Mouse (Mus musculus): ENCODE measurements at regions not wholly inside any gene's neighbourhood (a gene's known extent, or its start where the extent isn't known, plus 50 kb on each side); places are given as distances from the start of the nearest gene placed in this dataset.
A peak's percentile ranks its signal among the peaks of the same experiment; 100 is the strongest.
"Not testable (repeated sequence)": the region's sequence is repeated elsewhere in the genome, so short reads cannot be mapped to it uniquely, and the experiment has no call there.

GRCm38 (mm10) chr13:72282764-72283163, 319.2 kb upstream of the Irx1 start:
- no peak for DNase-seq

- DNase-seq = no peak
Measured at GRCm38 (mm10) chr13:72283701-72284100, 320.2 kb upstream of the Irx1 start.

GRCm38 (mm10) chr13:72286301-72286700, 322.8 kb upstream of the Irx1 start:
- DNase-seq = no peak

GRCm38 (mm10) chr13:72288381-72289092, 325.0 kb upstream of the Irx1 start:
- DNase-seq = no peak

GRCm38 (mm10) chr13:72289093-72289501, 325.6 kb upstream of the Irx1 start:
- no peak for DNase-seq

GRCm38 (mm10) chr13:72292361-72292760, 328.8 kb upstream of the Irx1 start:
- DNase-seq = peak; percentile 35

GRCm38 (mm10) chr13:72293059-72293694, 329.7 kb upstream of the Irx1 start:
- DNase-seq = no peak

GRCm38 (mm10) chr13:72298264-72298870, 330.3 kb upstream of the Irx2 start:
- DNase-seq = no peak

- DNase-seq = no peak
Measured at GRCm38 (mm10) chr13:72299660-72300059, 329.0 kb upstream of the Irx2 start.

- DNase-seq = peak; percentile 19
Measured at GRCm38 (mm10) chr13:72301114-72301513, 327.5 kb upstream of the Irx2 start.

- DNase-seq = peak; percentile 7
Measured at GRCm38 (mm10) chr13:72301841-72302240, 326.8 kb upstream of the Irx2 start.

- no peak for DNase-seq
Measured at GRCm38 (mm10) chr13:72302436-72303125, 326.0 kb upstream of the Irx2 start.

GRCm38 (mm10) chr13:72303126-72303760, 325.4 kb upstream of the Irx2 start:
- no peak for DNase-seq

GRCm38 (mm10) chr13:72324041-72324690, 304.5 kb upstream of the Irx2 start:
- DNase-seq = no peak

GRCm38 (mm10) chr13:72326201-72326600, 302.4 kb upstream of the Irx2 start:
- not testable (repeated sequence) for DNase-seq

GRCm38 (mm10) chr13:72345647-72346133, 282.9 kb upstream of the Irx2 start:
- DNase-seq = no peak

GRCm38 (mm10) chr13:72346207-72346943, 282.2 kb upstream of the Irx2 start:
- DNase-seq = no peak

GRCm38 (mm10) chr13:72346944-72347586, 281.6 kb upstream of the Irx2 start:
- no peak for DNase-seq

GRCm38 (mm10) chr13:72352641-72353181, 275.9 kb upstream of the Irx2 start:
- DNase-seq = peak; percentile 69

GRCm38 (mm10) chr13:72355297-72355696, 273.3 kb upstream of the Irx2 start:
- DNase-seq = peak; percentile 27

- peak; percentile 76 for DNase-seq
Measured at GRCm38 (mm10) chr13:72355821-72356220, 272.8 kb upstream of the Irx2 start.

Data from kidney, adult 9 months (tissue).